Mouse (Mus musculus): ENCODE measurements around the gene Shisa9. TPM values are rescaled to one million over a fixed set of nuclear protein-coding genes. Genes with fewer than 3 reads are reported as not detected.

Gene Shisa9
- polyA plus RNA-seq (2014; fragmentation: Illumina TruSeq; extraction: RNeasy Lipid Tissue Mini Kit (QIAGEN cat#74804); ENCODE audit: low read depth, low replicate concordance) = 0.29 TPM

DNA sequence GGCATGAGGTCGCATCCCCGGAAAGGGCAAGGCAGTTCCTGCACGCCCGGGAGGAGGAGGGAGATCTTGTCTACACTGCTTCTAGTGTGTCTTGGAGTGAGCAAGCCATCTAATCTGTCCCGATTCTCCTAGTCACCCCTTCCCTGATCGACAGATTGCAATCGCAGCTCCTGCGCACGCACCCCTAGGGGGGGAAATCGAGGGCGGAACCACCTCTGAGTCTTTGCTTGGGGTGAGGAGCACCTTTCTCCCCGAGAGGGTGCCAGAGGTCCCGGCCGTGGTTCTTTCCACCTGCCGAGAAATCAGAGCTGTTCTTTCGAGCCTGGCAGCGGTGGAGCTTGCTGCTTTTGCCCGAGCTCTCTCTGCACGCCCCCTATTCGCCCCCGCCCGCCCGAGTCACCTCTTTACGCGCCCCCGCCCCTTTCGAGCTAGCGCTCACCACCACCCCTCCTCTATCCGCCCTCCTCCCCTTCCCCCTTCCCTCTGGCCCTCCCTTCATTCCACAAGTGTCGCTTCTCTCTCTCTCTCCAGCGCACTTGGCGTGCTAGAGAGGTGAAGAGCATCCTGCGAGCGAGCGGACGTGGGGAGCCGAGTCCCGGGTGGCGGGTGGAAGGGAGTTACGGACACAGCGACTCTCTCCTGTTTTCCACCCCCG is at the start of gene Shisa9:
Shisa9 (plus strand) TSS at position 498 of the 655 bp plus-strand sequence.

Other genes with a start within 250 kb of the Shisa9 start
- gene Cpped1, start 74.7 kb upstream of the Shisa9 start, polyA plus RNA-seq (2014; fragmentation: Illumina TruSeq; extraction: RNeasy Lipid Tissue Mini Kit (QIAGEN cat#74804); ENCODE audit: low read depth, low replicate concordance) = 59.5 TPM